Mouse (Mus musculus) gastrocnemius, postnatal 14 days (tissue): ENCODE results near the gene Scrt2. TPM values are rescaled to one million over a fixed set of nuclear protein-coding genes. Genes with fewer than 3 reads are reported as not detected.
A peak's percentile ranks its signal among the peaks of the same experiment; 100 is the strongest.
"Not testable (repeated sequence)": the region's sequence is repeated elsewhere in the genome, so short reads cannot be mapped to it uniquely, and the experiment has no call there.

ENCODE experiments used
- DNase-seq: peaks from one replicate; pipeline ENCODE4 v3.0.0; 2021; ENCODE audit warnings: mixed read lengths
- intact Hi-C: fragments of 180-260 bp; cut with DNase I; formaldehyde crosslinking; loops from one replicate; pipeline ENCODE4 v1.15.1; 2025; ENCODE audit warnings: low total_unique reads
- long read RNA-seq, 2 experiments: library from polyadenylated mRNA; stranded (forward); transcript quantifications; one replicate each; pipeline ENCODE4 v2.0.0; 2021
- total RNA-seq, 2 experiments: library from RNA; stranded (reverse); gene quantifications; 2 replicates each; pipeline ENCODE4 v1.2.3; 2021

The Scrt2 gene
- total RNA-seq = under 1 TPM in 1 of 2 experiments, not detected in 1; 0.10 TPM
- long read RNA-seq, experiment 1 = 0 reads
- long read RNA-seq, experiment 2 = 0 reads

GRCm38 (mm10) chr2:152080685-152081541 lies at the start of gene Scrt2:
TSS of gene Scrt2 (plus strand) at chr2:152081529.
- intact Hi-C loops = no loop called here
- no peak for DNase-seq

GRCm38 (mm10) chr2:152040101-152040500 lies 41.2 kb upstream of the Scrt2 start:
- intact Hi-C loops = no loop called here
- no peak for DNase-seq

GRCm38 (mm10) chr2:152047116-152048002 lies 34.0 kb upstream of the Scrt2 start:
- intact Hi-C loops = no loop called here
- DNase-seq = no peak

GRCm38 (mm10) chr2:152048003-152048980 lies 33.0 kb upstream of the Scrt2 start:
- DNase-seq = no peak
- intact Hi-C loops = no loop called here

- no peak for DNase-seq
- intact Hi-C loops = no loop called here
Measured at GRCm38 (mm10) chr2:152048981-152049441, 32.3 kb upstream of the Scrt2 start.

GRCm38 (mm10) chr2:152049611-152050270 lies 31.6 kb upstream of the Scrt2 start:
- DNase-seq = no peak
- intact Hi-C loops = no loop called here

GRCm38 (mm10) chr2:152050316-152050715 lies 31.0 kb upstream of the Scrt2 start:
- no peak for DNase-seq
- intact Hi-C loops = no loop called here

GRCm38 (mm10) chr2:152051985-152052384 lies 29.3 kb upstream of the Scrt2 start:
- intact Hi-C loops = no loop called here
- no peak for DNase-seq

GRCm38 (mm10) chr2:152055406-152055805 lies 25.9 kb upstream of the Scrt2 start:
- DNase-seq = peak; percentile 33
- intact Hi-C loops = no loop called here

GRCm38 (mm10) chr2:152056368-152057251 lies 24.7 kb upstream of the Scrt2 start:
- peak; percentile 65 for DNase-seq
- intact Hi-C loops = no loop called here

GRCm38 (mm10) chr2:152057252-152057563 lies 24.1 kb upstream of the Scrt2 start:
- no peak for DNase-seq
- intact Hi-C loops = no loop called here

- DNase-seq, intact Hi-C loops: not testable (repeated sequence)
Measured at GRCm38 (mm10) chr2:152062817-152063216, 18.5 kb upstream of the Scrt2 start.

- no peak for DNase-seq
- intact Hi-C loops = no loop called here
Measured at GRCm38 (mm10) chr2:152068660-152069433, 12.5 kb upstream of the Scrt2 start.

- DNase-seq = no peak
- intact Hi-C loops = no loop called here
Measured at GRCm38 (mm10) chr2:152069434-152069786, 11.9 kb upstream of the Scrt2 start.

- intact Hi-C loops = no loop called here
- DNase-seq = no peak
Measured at GRCm38 (mm10) chr2:152069941-152070340, 11.4 kb upstream of the Scrt2 start.

GRCm38 (mm10) chr2:152074521-152074920 lies 6.8 kb upstream of the Scrt2 start:
- intact Hi-C loops = no loop called here

GRCm38 (mm10) chr2:152075294-152075889 lies 5.9 kb upstream of the Scrt2 start:
- intact Hi-C loops = no loop called here

More at GRCm38 (mm10) chr2:152074521-152074920, 6.8 kb upstream of the Scrt2 start:
- DNase-seq = no peak

More at GRCm38 (mm10) chr2:152075294-152075889, 5.9 kb upstream of the Scrt2 start:
- DNase-seq = no peak
